Mouse (Mus musculus) hindbrain, embryonic 10.5 days (tissue): ENCODE results near the gene Lrriq1. TPM values are rescaled to one million over a fixed set of nuclear protein-coding genes. Genes with fewer than 3 reads are reported as not detected.

ENCODE experiments used
- DNase-seq: peaks from one replicate; pipeline ENCODE4 v3.0.0-alpha.2; 2017; ENCODE audit warnings: low spot score
- H3K27ac ChIP-seq: fragments of 300-500 bp; sonication (generic); 2 replicates; pipeline ENCODE4 v1.5.1; 2016; ENCODE audit warnings: mild to moderate bottlenecking, moderate library complexity
- H3K27me3 ChIP-seq: fragments of 300-500 bp; sonication (generic); 2 replicates; pipeline ENCODE4 v1.6.1; 2016; ENCODE audit warnings: mild to moderate bottlenecking; ENCODE audit not compliant: poor library complexity, insufficient read depth, severe bottlenecking
- H3K36me3 ChIP-seq: fragments of 300-500 bp; sonication (generic); 2 replicates; pipeline ENCODE4 v1.6.1; 2016; ENCODE audit warnings: mild to moderate bottlenecking, moderate library complexity
- H3K4me1 ChIP-seq: fragments of 300-500 bp; sonication (generic); replicated peaks from 2 replicates; pipeline ENCODE4 v1.6.1; 2016; ENCODE audit warnings: mild to moderate bottlenecking
- H3K4me3 ChIP-seq: fragments of 300-500 bp; sonication (generic); 2 replicates; pipeline ENCODE4 v1.5.1; 2016; ENCODE audit warnings: mild to moderate bottlenecking, moderate library complexity
- H3K9me3 ChIP-seq: fragments of 300-500 bp; sonication (generic); 2 replicates; pipeline ENCODE4 v1.6.1; 2016; ENCODE audit warnings: mild to moderate bottlenecking, moderate library complexity
- WGBS: fragments of 180-500 bp; shearing (Covaris S2); methylation state at CpG from one replicate; pipeline ENCODE4 v1.1.7; 2016; 5-methylcytosine and 5-hydroxymethylcytosine counted together
- polyA plus RNA-seq: library from polyadenylated mRNA; unstranded; fragments of >200 nt; fragmentation: Nextera tagmentation; extraction: Ambion mirVana; gene quantifications from 2 replicates; pipeline ENCODE4 v1.2.1, GENCODE M21; 2016

The Lrriq1 gene
- 2.3 and 2.8 TPM in 2 replicates for polyA plus RNA-seq

DNA sequence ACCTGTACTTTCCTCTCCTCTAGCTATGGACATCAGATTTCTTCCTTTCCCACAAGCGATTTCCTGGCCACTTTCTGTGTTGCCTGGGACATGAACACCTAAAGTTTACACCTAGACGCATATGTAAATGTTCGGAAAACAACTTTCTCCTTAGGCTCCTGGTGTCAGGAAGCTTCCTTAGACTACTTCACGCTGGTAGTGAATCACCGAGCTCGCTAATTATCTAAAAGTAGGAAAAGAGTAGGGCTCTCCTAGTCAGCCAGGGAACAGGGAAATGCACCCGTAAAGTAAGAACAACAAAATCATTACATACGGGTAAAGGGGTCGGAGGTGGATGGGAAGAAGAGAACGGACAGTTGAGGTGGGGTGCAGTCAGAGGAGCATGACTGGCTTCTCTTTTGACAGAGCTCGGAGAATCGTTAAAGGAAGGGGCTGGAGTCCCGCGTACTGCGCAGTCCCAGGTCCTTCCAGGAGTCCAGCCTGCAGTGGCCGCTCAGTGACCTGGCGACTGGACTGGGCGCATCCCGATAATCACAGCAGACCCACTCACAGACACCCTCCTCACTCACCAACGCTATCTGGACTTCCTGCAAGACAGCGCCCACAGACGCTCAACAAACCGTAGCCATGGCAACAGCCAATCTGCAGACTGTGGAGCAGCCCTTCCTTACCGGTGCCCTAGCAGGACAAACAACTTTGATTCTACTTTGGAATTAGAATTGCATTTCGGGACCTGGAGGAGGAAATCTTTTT lies at the start of gene Lrriq1:
Gene Lrriq1, minus strand, starts transcription at position 616 of the 753 bp plus-strand sequence.
- Histone ChIP-seq H3K4me3 (peak within 1 kb of the TSS; percentile 71), H3K27me3 (no peaks in the 10 kb centered on the region), H3K4me1 (0 out of 2 replicates have a peak, but pooled peaks cover 5% of the 10 kb centered on the region), H3K36me3 (no peaks in the 10 kb centered on the region), H3K27ac (peak within 1 kb of the TSS; percentile 59; the same call in 1 of the 2 replicates), H3K9me3 (no peaks in the 10 kb centered on the region)
- DNase-seq = peak; percentile 81
- WGBS = 7% methylated on average over 25 of the region's 25 CpGs

DNA sequence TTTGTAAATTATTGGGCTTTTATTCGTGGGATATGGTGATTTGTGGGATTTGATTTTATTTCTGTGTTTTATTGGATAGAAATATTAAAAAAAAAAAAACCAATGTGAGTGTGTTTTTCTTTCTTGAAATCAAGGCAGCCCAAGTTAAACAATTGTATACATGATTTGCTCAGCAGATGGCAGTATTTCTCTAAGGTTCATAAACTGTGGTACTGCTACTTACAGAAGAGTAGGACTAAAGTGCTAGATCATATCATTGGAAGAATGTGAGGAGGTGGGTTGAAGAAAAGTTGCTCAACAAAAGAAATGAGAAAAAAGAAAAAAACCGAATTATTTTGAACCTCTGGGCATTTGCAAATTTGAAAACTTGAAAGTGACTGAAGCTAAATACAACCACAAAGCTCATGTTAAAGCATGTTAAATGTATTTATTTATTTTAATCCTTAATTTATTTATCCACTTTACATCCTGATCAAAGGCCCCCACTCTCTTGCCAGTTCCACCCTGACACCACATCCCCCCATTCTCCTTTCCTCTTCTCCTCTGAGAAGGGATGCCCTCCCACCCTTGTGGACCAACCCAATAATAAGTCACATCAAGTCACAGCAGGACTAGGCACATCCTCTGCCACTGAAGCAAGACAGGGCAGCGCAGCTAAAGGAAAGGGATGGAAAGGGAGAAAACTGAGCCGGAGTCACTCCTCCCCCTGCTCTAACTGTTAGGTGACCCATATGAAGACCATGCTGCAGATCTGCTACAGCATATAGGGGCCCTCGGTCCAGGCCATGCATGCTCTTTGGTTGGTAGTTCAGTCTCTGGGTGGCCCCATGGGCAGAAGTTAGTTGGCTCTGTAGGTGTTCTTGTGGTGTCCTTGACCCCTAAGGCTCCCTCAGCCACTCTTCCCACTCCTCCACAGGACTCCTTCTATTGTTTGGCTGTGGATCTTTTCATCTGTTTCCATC lies 18.0 kb upstream of the Lrriq1 start:
- WGBS = 51% methylated on average over 5 of the region's 5 CpGs
- no peak for DNase-seq
- H3K27me3 ChIP-seq = no peaks in the 10 kb centered on the region
- H3K4me1 ChIP-seq = no peaks in the 10 kb centered on the region
- no peaks in the 10 kb centered on the region for H3K36me3 ChIP-seq
- no peak overlapping the region for H3K27ac ChIP-seq
- H3K4me3 ChIP-seq = no peak overlapping the region
- no peaks in the 10 kb centered on the region for H3K9me3 ChIP-seq

DNA sequence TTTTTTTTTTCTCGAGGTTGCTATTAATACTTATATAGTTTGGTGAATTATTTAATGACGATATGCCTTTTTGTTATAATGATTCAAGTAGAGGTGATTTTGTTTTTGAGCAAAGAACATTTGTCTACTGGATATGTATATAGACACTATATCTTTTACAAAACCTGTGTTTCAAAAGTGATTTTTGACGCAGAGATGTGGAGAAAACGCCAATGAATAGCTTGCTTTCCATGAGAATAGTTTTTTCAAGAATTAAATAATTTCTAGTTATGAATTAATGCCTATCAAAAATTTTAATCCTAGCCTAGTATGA lies 294 bp upstream of the Lrriq1 start:
- Histone ChIP-seq H3K27ac (no peak overlapping the region), H3K4me3 (peak overlapping the region; percentile 71), H3K27me3 (no peaks in the 10 kb centered on the region), H3K36me3 (no peaks in the 10 kb centered on the region), H3K9me3 (no peaks in the 10 kb centered on the region), H3K4me1 (0 out of 2 replicates have a peak, but pooled peaks cover 5% of the 10 kb centered on the region)
- 20% methylated on average over 4 of the region's 4 CpGs for WGBS
- no peak for DNase-seq

DNA sequence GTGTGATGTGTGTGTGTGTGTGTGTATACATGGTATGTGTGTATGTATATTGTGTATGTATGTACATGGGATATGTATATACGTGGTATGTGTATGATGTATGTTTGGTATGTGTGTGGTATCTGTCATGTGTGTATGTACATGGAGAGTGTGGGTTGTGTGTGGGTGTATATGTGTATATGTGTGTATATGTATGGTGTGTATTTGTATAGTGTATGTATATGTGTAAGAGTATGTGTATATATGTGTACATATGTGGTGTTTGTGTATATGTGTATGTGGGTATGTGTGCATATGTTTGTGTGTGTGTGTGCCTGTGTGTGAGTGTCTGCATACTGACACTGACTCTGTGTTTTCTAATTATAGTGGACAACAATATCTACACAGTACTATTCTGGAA lies 9.5 kb downstream of the Lrriq1 start:
- Histone ChIP-seq H3K27ac (no peak overlapping the region), H3K4me3 (no peak overlapping the region), H3K27me3 (no peaks in the 10 kb centered on the region), H3K4me1 (no peaks in the 10 kb centered on the region), H3K9me3 (no peaks in the 10 kb centered on the region), H3K36me3 (no peaks in the 10 kb centered on the region)
- no peak for DNase-seq
- WGBS = 87% methylated on average over 1 of the region's 1 CpGs

DNA sequence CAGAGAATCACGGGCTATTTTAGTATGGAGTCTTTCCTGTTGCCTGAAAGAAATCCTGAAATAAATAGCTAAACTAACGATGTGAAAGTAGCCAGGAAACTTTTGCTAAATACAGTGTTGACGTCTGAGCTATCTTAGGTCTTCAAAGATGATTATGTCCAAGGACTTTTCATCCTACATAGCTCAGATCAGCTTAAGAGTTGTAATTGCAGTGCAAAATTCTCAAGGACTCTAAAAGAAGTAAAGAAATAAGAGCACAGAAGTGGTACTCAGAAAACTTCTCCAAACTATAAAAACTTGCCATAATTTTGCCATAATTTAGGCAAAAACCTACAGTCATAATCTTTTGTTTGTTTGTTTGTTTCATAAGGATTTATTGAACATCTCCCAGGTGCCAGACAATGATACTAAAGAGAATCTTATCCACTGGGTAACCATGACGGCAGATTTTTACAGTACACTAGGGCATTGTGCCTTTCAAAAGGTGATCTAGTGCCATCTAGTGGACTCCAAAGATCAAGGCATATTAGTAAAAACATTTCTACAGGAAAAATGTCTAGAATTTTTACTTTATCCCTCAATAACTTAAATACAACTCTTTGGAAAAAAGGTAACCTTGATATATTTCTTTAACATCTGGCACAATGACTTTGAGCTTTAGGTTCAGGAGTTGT lies 41.3 kb downstream of the Lrriq1 start:
- no peaks in the 10 kb centered on the region for H3K27me3 ChIP-seq
- H3K4me1 ChIP-seq = no peaks in the 10 kb centered on the region
- H3K36me3 ChIP-seq = no peaks in the 10 kb centered on the region
- no peak for DNase-seq
- no peak overlapping the region for H3K4me3 ChIP-seq
- H3K27ac ChIP-seq = no peak overlapping the region
- no peaks in the 10 kb centered on the region for H3K9me3 ChIP-seq
- 65% methylated on average over 4 of the region's 4 CpGs for WGBS

DNA sequence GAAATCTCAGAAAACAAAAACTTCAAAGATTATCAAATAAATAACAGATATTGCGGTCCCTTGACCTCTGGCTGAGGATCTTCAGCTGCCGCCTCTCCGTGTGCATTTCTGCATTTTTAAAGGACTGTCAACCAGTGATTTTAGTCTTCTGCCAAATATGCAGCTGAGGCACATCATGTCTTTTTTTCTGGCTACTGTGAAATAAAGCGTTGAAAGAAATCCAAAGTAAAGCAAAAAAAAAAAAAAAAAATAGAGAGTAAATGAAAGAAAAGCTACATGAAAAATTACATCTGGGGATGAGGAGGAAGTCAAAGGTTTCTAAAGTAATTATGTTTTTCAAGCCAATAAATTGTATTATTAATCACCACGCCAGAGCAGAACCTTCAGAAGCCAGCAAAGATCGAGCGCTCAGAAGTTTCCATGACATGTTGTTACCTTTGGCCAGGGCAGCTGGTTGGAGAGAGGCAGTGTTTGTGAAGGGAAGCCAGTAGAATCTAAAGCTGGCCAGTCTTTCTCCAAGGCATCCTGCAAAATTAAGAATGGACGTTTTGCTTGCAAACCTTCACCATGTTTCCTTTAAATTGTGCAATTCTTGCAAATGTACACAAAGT lies 90.2 kb downstream of the Lrriq1 start:
- H3K4me1 ChIP-seq = no peaks in the 10 kb centered on the region
- DNase-seq = no peak
- H3K36me3 ChIP-seq = no peaks in the 10 kb centered on the region
- H3K4me3 ChIP-seq = no peak overlapping the region
- no peaks in the 10 kb centered on the region for H3K27me3 ChIP-seq
- WGBS = 81% methylated on average over 8 of the region's 8 CpGs
- H3K27ac ChIP-seq = no peak overlapping the region
- H3K9me3 ChIP-seq = no peaks in the 10 kb centered on the region

DNA sequence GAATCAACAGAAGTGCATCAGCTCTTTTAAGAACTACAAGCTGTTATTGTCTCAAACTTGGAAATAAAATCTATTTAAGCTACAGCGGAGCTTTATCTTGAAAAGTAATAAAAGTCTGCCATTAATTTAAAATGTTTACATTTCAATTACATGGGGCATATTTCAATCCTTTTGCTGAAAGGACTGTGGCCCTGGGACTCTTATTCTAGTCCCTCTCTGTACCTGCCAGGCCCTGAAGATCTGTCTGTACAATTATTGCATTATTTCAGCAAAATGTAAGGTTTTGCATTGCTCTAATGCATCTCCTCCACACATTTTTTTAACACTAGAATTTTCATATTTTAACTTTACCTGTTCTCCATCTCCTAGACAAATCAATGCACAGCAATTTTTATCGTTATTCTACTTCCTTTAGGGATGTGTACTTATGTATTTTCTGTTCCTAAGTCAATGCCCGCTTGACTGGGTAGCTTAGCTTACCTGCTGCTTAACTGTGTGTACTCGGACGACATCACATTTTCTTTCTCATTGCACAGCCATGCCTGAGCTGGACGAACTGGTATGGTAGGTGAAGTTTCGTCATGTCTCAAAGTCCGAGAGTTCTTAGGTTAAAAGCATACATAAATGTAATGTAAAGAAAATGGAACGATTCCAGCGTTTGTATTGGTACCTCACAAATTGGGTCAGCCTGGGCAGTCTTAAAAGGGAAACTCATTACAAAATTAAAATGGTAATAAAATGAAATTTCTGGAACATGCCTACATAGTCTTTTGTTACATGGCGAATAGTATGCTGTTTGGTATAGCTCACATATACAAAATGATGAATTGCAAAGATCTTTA lies 91.0 kb downstream of the Lrriq1 start:
- WGBS = 81% methylated on average over 11 of the region's 11 CpGs
- Histone ChIP-seq H3K4me1 (no peaks in the 10 kb centered on the region), H3K27ac (no peak overlapping the region), H3K27me3 (no peaks in the 10 kb centered on the region), H3K9me3 (no peaks in the 10 kb centered on the region), H3K4me3 (no peak overlapping the region), H3K36me3 (no peaks in the 10 kb centered on the region)
- DNase-seq = no peak

DNA sequence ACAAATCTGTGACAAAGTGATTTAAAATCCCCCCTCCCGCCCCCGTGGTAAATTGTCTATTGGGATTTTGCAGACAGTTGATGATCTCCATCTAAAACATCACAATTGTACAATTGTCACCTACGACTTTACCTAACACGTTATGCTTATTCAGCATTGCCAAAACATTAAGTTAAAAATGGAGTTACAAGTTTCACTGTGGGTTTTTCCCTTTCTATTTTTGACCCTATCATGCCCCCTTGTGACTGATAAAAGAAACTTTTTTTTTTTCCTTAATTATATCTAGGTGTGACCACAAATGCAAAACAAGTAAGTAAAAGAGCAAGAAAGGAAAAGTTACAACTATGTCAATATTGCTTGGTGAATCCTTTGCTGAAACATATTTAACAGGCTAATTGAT lies 93.6 kb downstream of the Lrriq1 start:
- no peak overlapping the region for H3K27ac ChIP-seq
- no peaks in the 10 kb centered on the region for H3K4me1 ChIP-seq
- no peak for DNase-seq
- no peaks in the 10 kb centered on the region for H3K9me3 ChIP-seq
- no peaks in the 10 kb centered on the region for H3K27me3 ChIP-seq
- no peaks in the 10 kb centered on the region for H3K36me3 ChIP-seq
- 67% methylated on average over 4 of the region's 4 CpGs for WGBS
- no peak overlapping the region for H3K4me3 ChIP-seq

DNA sequence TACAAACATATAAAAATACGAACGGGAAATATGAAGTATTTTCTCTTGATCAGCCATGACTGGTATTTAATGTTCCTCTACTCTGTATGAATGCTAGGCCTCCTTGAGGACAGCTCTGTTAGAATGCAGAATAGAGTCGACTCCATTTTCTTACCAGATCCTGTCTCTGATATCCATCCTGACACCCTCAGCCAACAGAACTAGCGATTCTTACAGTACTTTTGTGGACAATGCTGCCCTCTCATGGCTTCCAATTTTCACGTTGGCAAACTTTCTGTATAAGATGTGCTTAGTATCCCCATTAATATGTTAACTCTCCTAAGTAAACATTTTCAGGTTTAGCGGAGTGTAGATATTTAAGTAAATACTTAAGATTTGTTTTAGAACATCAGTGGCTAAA lies 94.6 kb downstream of the Lrriq1 start:
- no peak overlapping the region for H3K4me3 ChIP-seq
- H3K9me3 ChIP-seq = no peaks in the 10 kb centered on the region
- H3K27ac ChIP-seq = no peak overlapping the region
- peak; percentile 12 for DNase-seq
- 49% methylated on average over 6 of the region's 6 CpGs for WGBS
- H3K27me3 ChIP-seq = no peaks in the 10 kb centered on the region
- H3K36me3 ChIP-seq = no peaks in the 10 kb centered on the region
- H3K4me1 ChIP-seq = no peaks in the 10 kb centered on the region

DNA sequence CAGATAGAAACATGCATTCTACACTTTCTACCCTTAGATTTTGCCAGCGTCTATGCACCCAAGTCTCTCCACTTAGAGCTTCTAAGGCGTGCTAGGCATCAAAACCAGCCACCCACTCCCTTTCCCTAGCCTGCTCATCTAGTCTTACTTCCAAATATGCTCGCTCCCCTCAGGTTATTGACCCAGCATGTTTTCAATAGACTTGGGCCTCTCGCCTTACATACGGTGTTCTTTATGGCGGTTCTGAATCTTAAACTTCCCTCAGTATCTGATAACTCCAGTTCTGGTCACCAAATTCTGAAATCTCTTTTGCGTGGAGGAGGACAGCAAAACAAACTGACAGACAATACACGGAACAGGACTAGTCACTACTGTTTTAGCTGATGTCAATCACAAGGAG lies 95.5 kb downstream of the Lrriq1 start:
- H3K27ac ChIP-seq = no peak overlapping the region
- WGBS = 70% methylated on average over 8 of the region's 8 CpGs
- H3K4me1 ChIP-seq = no peaks in the 10 kb centered on the region
- no peaks in the 10 kb centered on the region for H3K36me3 ChIP-seq
- H3K4me3 ChIP-seq = no peak overlapping the region
- H3K9me3 ChIP-seq = no peaks in the 10 kb centered on the region
- no peaks in the 10 kb centered on the region for H3K27me3 ChIP-seq
- no peak for DNase-seq

DNA sequence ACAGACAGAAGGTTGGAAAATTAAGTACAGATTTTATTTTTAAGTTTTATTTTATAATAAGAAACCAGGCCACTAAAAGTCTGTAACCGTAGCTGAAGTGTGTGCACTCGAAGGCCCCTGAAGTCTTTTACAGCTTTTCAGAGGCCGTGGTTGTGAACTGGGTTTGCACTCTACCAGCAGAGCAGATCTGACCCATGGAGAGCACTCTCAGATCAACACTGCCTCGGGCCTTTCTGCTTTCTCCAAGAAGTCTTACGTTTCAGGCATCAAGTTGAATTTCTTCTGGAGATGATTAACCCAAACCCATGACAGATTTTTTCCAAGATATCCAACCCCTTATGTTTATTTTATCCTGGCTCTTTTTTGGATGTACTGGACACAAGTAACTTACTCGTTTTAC lies 121.5 kb downstream of the Lrriq1 start:
- Histone ChIP-seq H3K4me1 (no peaks in the 10 kb centered on the region), H3K36me3 (no peaks in the 10 kb centered on the region), H3K27me3 (no peaks in the 10 kb centered on the region), H3K4me3 (no peak overlapping the region), H3K9me3 (no peaks in the 10 kb centered on the region), H3K27ac (no peak overlapping the region)
- DNase-seq = no peak
- WGBS = 64% methylated on average over 6 of the region's 6 CpGs

DNA sequence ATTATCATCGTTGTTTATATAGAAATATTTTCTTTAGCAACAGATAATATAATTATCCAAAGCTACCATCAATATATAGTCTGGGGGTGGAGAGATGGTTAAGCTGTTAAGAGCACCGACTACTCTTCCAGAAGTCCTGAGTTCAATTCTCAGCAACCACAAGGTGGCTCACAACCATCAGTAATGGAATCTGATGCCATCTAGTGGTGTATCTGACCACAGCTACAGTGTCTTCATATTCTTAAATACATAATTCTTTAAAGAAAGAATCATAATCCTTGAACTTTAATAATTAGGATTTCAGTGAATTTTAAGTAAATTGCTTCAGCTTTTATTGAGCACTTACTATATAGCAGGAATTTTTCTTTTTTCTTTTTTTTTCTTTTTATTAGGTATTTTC lies 128.0 kb downstream of the Lrriq1 start:
- WGBS = 88% methylated on average over 2 of the region's 2 CpGs
- Histone ChIP-seq H3K9me3 (no peaks in the 10 kb centered on the region), H3K4me1 (no peaks in the 10 kb centered on the region), H3K27me3 (no peaks in the 10 kb centered on the region), H3K4me3 (no peak overlapping the region), H3K36me3 (no peaks in the 10 kb centered on the region), H3K27ac (no peak overlapping the region)
- no peak for DNase-seq
